ENCODE assay signal across 8 mouse cellular contexts in the genomic region with DNA sequence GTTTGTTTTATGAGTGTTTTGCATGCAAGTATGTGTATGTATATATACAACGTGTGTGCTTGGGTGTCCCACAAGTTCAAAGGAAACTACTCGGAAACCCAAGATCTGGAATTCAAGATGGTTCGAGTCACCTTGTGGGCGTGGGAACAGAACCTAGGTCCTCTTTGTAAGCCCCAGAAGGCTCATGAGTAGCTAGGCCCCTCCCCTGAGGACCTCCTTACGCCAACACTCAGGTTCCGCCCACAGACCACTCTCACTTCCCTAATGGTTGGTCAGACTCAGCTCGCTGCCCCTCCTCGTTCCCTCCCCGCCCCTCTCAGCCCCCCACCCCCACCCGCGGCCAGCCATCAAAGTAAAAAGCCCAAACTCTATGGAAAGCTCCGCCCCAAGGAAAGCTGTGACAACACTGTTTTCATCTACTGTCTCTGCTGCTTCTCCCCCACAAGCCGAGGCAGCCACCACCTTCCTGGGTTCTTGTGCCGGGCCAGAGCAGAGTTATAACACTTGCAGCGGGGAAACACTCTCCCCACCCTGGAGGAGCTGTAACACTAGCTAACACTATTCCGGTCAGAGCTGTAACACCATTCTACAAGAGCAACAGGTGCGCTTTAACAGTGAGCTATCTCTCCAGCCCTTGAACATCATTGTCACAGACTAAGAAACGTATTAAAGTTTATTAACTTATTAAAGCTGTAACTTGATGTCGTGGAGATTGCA. TPM values are rescaled to one million over a fixed set of nuclear protein-coding genes. Genes with fewer than 3 reads are reported as not detected.
DNase-seq lines count a peak whose midpoint lies in the region; ATAC-seq and TF ChIP-seq lines count a peak whose summit lies in the region.

No protein-coding gene starts in this region.

- H3K36me3 ChIP-seq in forebrain, embryonic 11.5 days (ENCODE audit: control insufficient read depth, insufficient read depth, low read length): no peaks in the 10 kb centered on the region
- H3K36me3 ChIP-seq in hindbrain, embryonic 10.5 days: no peaks in the 10 kb centered on the region
- H3K36me3 ChIP-seq in liver, embryonic 11.5 days (ENCODE audit: control insufficient read depth, insufficient read depth, low read length): peaks cover under 1% of the 10 kb centered on the region; the same call in 1 of the 2 replicates
- no peaks in the 10 kb centered on the region for H3K36me3 ChIP-seq in midbrain, postnatal 0 days (ENCODE audit: insufficient read depth, low read length)

- H3K4me1 ChIP-seq in forebrain, embryonic 11.5 days (replicated peaks; ENCODE audit: control insufficient read depth, insufficient read depth, low read length): no peaks in the 10 kb centered on the region; the same call in 1 of the 2 replicates
- peaks cover 42% of the 10 kb centered on the region for H3K4me1 ChIP-seq in hindbrain, embryonic 10.5 days (replicated peaks)
- H3K4me1 ChIP-seq in liver, embryonic 11.5 days (replicated peaks; ENCODE audit: control insufficient read depth, insufficient read depth, low read length): peaks cover 24% of the 10 kb centered on the region
- peaks cover 6% of the 10 kb centered on the region; the same call in 1 of the 2 replicates for H3K4me1 ChIP-seq in midbrain, postnatal 0 days (ENCODE audit: insufficient read depth, low read length)

- peak; percentile 81 for ATAC-seq in forebrain, embryonic 11.5 days (replicated peaks; ENCODE audit: low FRiP score)
- ATAC-seq in liver, embryonic 11.5 days (replicated peaks; ENCODE audit: low FRiP score): peak; percentile 79
- no peak for ATAC-seq in midbrain, postnatal 0 days (ENCODE audit: low FRiP score)

- TF ChIP-seq CTCF in midbrain, postnatal 0 days (IDR thresholded peaks at IDR 0.05): no peak

- WGBS in forebrain, embryonic 11.5 days: 12% methylated on average over 19 of the region's 19 CpGs
- 15% methylated on average over 19 of the region's 19 CpGs for WGBS in hindbrain, embryonic 10.5 days
- 8% methylated on average over 19 of the region's 19 CpGs for WGBS in liver, embryonic 11.5 days
- 23% methylated on average over 19 of the region's 19 CpGs for WGBS in midbrain, postnatal 0 days

- H3K27me3 ChIP-seq in forebrain, embryonic 11.5 days (ENCODE audit: control insufficient read depth, insufficient read depth, low read length): peaks cover 2% of the 10 kb centered on the region; the same call in 1 of the 2 replicates
- peaks cover 11% of the 10 kb centered on the region for H3K27me3 ChIP-seq in hindbrain, embryonic 10.5 days (ENCODE audit: insufficient read depth, poor library complexity, severe bottlenecking)
- H3K27me3 ChIP-seq in liver, embryonic 11.5 days (replicated peaks; ENCODE audit: control insufficient read depth, insufficient read depth, low read length): no peaks in the 10 kb centered on the region
- H3K27me3 ChIP-seq in midbrain, postnatal 0 days (ENCODE audit: insufficient read depth, low read length): peaks cover 9% of the 10 kb centered on the region; the same call in 1 of the 2 replicates

- H3K27ac ChIP-seq in forebrain, embryonic 11.5 days (ENCODE audit: low read depth, low read length): no peak overlapping the region
- H3K27ac ChIP-seq in hindbrain, embryonic 10.5 days: peak overlapping the region; percentile 64
- peak overlapping the region; percentile 85 for H3K27ac ChIP-seq in liver, embryonic 11.5 days (ENCODE audit: low read depth, low read length)
- H3K27ac ChIP-seq in midbrain, postnatal 0 days (ENCODE audit: low read depth, low read length): no peak overlapping the region

- no peak overlapping the region for H3K9ac ChIP-seq in forebrain, embryonic 11.5 days (ENCODE audit: low read length)
- peak overlapping the region; percentile 56 for H3K9ac ChIP-seq in liver, embryonic 11.5 days (ENCODE audit: low read depth, low read length)
- no peak overlapping the region for H3K9ac ChIP-seq in midbrain, postnatal 0 days (replicated peaks; ENCODE audit: low read length, poor library complexity, severe bottlenecking)

- peak overlapping the region; percentile 13; the same call in 1 of the 2 replicates for H3K4me2 ChIP-seq in forebrain, embryonic 11.5 days (ENCODE audit: low read depth, low read length, severe bottlenecking)
- H3K4me2 ChIP-seq in liver, embryonic 11.5 days: peak overlapping the region; percentile 94
- no peak overlapping the region for H3K4me2 ChIP-seq in midbrain, postnatal 0 days (ENCODE audit: low read depth, low read length, poor library complexity, severe bottlenecking)

- H3K9me3 ChIP-seq in forebrain, embryonic 11.5 days (ENCODE audit: control insufficient read depth, low read length): no peaks in the 10 kb centered on the region
- no peaks in the 10 kb centered on the region for H3K9me3 ChIP-seq in hindbrain, embryonic 10.5 days
- no peaks in the 10 kb centered on the region for H3K9me3 ChIP-seq in liver, embryonic 11.5 days (ENCODE audit: control insufficient read depth, low read length)
- H3K9me3 ChIP-seq in midbrain, postnatal 0 days (ENCODE audit: low read length): no peaks in the 10 kb centered on the region

- no peak overlapping the region for H3K4me3 ChIP-seq in forebrain, embryonic 11.5 days (ENCODE audit: low read depth, low read length)
- H3K4me3 ChIP-seq in hindbrain, embryonic 10.5 days: peak overlapping the region; percentile 34
- peak overlapping the region; percentile 36 for H3K4me3 ChIP-seq in liver, embryonic 11.5 days (ENCODE audit: low read depth, low read length)
- no peak overlapping the region for H3K4me3 ChIP-seq in midbrain, postnatal 0 days (ENCODE audit: low read depth, low read length)

- peak; percentile 23 for DNase-seq in right cerebral cortex, postnatal 14 days
- no peak for DNase-seq in right cerebral cortex, adult 2 months (ENCODE audit: low spot score in 2 of 2)
- peak; percentile 81 for DNase-seq in forebrain, embryonic 11.5 days (ENCODE audit: low spot score)
- peak; percentile 70 for DNase-seq in hindbrain, embryonic 10.5 days (ENCODE audit: low spot score)
- peak; percentile 66 for DNase-seq in liver, embryonic 11.5 days (ENCODE audit: low spot score)
- peak; percentile 52 for DNase-seq in midbrain, postnatal 0 days (ENCODE audit: low spot score)
- peak; percentile 58 to 79 for DNase-seq in thymus, adult 18-20 months
- no peak for DNase-seq in urinary bladder, postnatal 25 days (ENCODE audit: low spot score)

RNA-seq across cellular contexts. Expression of a gene that starts 0.5 kb away (rescaled TPM):
- 5.1 and 7.2 TPM in 2 replicates for polyA plus RNA-seq in forebrain, embryonic 11.5 days (2014; fragmentation: Nextera tagmentation; extraction: Ambion mirVana)
- polyA plus RNA-seq in hindbrain, embryonic 10.5 days (2016; fragmentation: Nextera tagmentation; extraction: Ambion mirVana): 5.0 and 6.4 TPM in 2 replicates
- 18.6 and 19.5 TPM in 2 replicates for polyA plus RNA-seq in liver, embryonic 11.5 days (2014; fragmentation: Nextera tagmentation; extraction: Ambion mirVana)
- 5.1 and 5.4 TPM in 2 replicates for total RNA-seq in midbrain, postnatal 0 days (2014; rRNA removed)
- polyA plus RNA-seq in midbrain, postnatal 0 days (2015; fragmentation: Nextera tagmentation; extraction: Ambion mirVana): 3.8 and 3.9 TPM in 2 replicates

Comparison
In these comparisons a context has a peak if more than half of its experiments do, and no peak if none do; other contexts are left out.
1. DNase-seq: peak in right cerebral cortex, postnatal 14 days (single experiment), forebrain, embryonic 11.5 days (single experiment), hindbrain, embryonic 10.5 days (single experiment), liver, embryonic 11.5 days (single experiment), midbrain, postnatal 0 days (single experiment) and thymus, adult 18-20 months (2 of 2); none in right cerebral cortex, adult 2 months (0 of 2) and urinary bladder, postnatal 25 days (single experiment).
2. H3K27ac ChIP-seq: peak in hindbrain, embryonic 10.5 days (single experiment) and liver, embryonic 11.5 days (single experiment); none in forebrain, embryonic 11.5 days (single experiment) and midbrain, postnatal 0 days (single experiment).
3. H3K4me3 ChIP-seq: peak in hindbrain, embryonic 10.5 days (single experiment) and liver, embryonic 11.5 days (single experiment); none in forebrain, embryonic 11.5 days (single experiment) and midbrain, postnatal 0 days (single experiment).